15 mouse cellular contexts compared by ENCODE assay signal in genomic region chr10:79969124-79969568, GRCm38 (mm10). TPM values are rescaled to one million over a fixed set of nuclear protein-coding genes. Genes with fewer than 3 reads are reported as not detected.
DNase-seq lines count a peak whose midpoint lies in the region; ATAC-seq and TF ChIP-seq lines count a peak whose summit lies in the region.
"Had no signal": no experiment of that assay in that cellular context is flagged by ENCODE, and none has a peak within 500 bp of the region (broad histone marks: within the 10 kb centered on the region; RNA-seq: fewer than 3 reads in every experiment).

No protein-coding gene starts in this region.

- peak overlapping the region; percentile 26; the same call in 1 of the 2 replicates for H3K27ac ChIP-seq in hindbrain, postnatal 0 days
- no peak overlapping the region for H3K27ac ChIP-seq in hindbrain, embryonic 13.5 days
- H3K27ac ChIP-seq in liver, adult 2 months (replicated peaks; ENCODE audit: insufficient read depth, low read depth, low read length), result peak overlapping the region; percentile 42
- H3K27ac ChIP-seq: embryonic facial prominence, embryonic 12.5 days; macrophage had no signal

- H3K27me3 ChIP-seq in hindbrain, postnatal 0 days (ENCODE audit: insufficient read depth, low read length), result peaks cover 9% of the 10 kb centered on the region; the same call in 1 of the 2 replicates
- H3K27me3 ChIP-seq in hindbrain, embryonic 13.5 days, result peaks cover 57% of the 10 kb centered on the region
- H3K27me3 ChIP-seq in liver, adult 2 months (ENCODE audit: control insufficient read depth, insufficient read depth, low read length), result no peaks in the 10 kb centered on the region

- H3K79me2 ChIP-seq in liver, adult 2 months (ENCODE audit: control insufficient read depth, insufficient read depth, low read length), result no peaks in the 10 kb centered on the region

- TF ChIP-seq POLR2A in liver, adult 2 months (IDR thresholded peaks at IDR 0.05; ENCODE audit: extremely low read depth, insufficient read depth, low read length), result no peak

- peaks cover 35% of the 10 kb centered on the region for H3K36me3 ChIP-seq in hindbrain, postnatal 0 days (ENCODE audit: insufficient read depth, low read length)
- H3K36me3 ChIP-seq in hindbrain, embryonic 13.5 days, result peaks cover 50% of the 10 kb centered on the region
- H3K36me3 ChIP-seq in liver, adult 2 months (ENCODE audit: control insufficient read depth, insufficient read depth, low read length), result no peaks in the 10 kb centered on the region

- 0 out of 2 replicates have a peak, but pooled peaks have one; percentile 33 for ATAC-seq in hindbrain, postnatal 0 days
- no peak for ATAC-seq in hindbrain, embryonic 13.5 days (ENCODE audit: low FRiP score)
- ATAC-seq in inflammation-experienced regulatory T-cells, adult 6 months, result no peak

- no peaks in the 10 kb centered on the region for H3K9me3 ChIP-seq in hindbrain, postnatal 0 days (ENCODE audit: low read length)
- no peaks in the 10 kb centered on the region for H3K9me3 ChIP-seq in hindbrain, embryonic 13.5 days
- H3K9me3 ChIP-seq: embryonic facial prominence, embryonic 12.5 days; heart, embryonic 12.5 days; midbrain, embryonic 12.5 days had no signal

- WGBS in hindbrain, postnatal 0 days, result 12% methylated on average over 3 of the region's 3 CpGs
- WGBS in hindbrain, embryonic 13.5 days, result 12% methylated on average over 3 of the region's 3 CpGs
- WGBS in liver, adult 2 months, result 20% methylated on average over 3 of the region's 3 CpGs

- H3K4me1 ChIP-seq in hindbrain, postnatal 0 days (ENCODE audit: insufficient read depth, low read length), result peaks cover 10% of the 10 kb centered on the region
- H3K4me1 ChIP-seq in hindbrain, embryonic 13.5 days (replicated peaks), result peaks cover 10% of the 10 kb centered on the region
- H3K4me1 ChIP-seq in liver, adult 2 months (ENCODE audit: control insufficient read depth, insufficient read depth, low read length), result peaks cover 36% of the 10 kb centered on the region

- TF ChIP-seq CTCF in hindbrain, postnatal 0 days (IDR thresholded peaks at IDR 0.05; ENCODE audit: low read depth), result peak; percentile 43
- TF ChIP-seq CTCF in liver, adult 2 months (IDR thresholded peaks at IDR 0.05; ENCODE audit: low read depth, low read length), result no peak

- no peak overlapping the region for H3K4me3 ChIP-seq in hindbrain, postnatal 0 days (ENCODE audit: low read length)
- no peak overlapping the region for H3K4me3 ChIP-seq in hindbrain, embryonic 13.5 days
- no peak overlapping the region for H3K4me3 ChIP-seq in liver, adult 2 months (ENCODE audit: insufficient read depth, low read depth, low read length)
- H3K4me3 ChIP-seq: embryonic facial prominence, embryonic 12.5 days; heart, embryonic 12.5 days; midbrain, embryonic 12.5 days had no signal

- no peak overlapping the region for H3K9ac ChIP-seq in hindbrain, postnatal 0 days (replicated peaks; ENCODE audit: low read length)
- no peak overlapping the region for H3K9ac ChIP-seq in hindbrain, embryonic 13.5 days
- no peak overlapping the region for H3K9ac ChIP-seq in liver, adult 2 months (ENCODE audit: low read depth, low read length)
- H3K9ac ChIP-seq: embryonic facial prominence, embryonic 12.5 days; heart, embryonic 12.5 days; midbrain, embryonic 12.5 days had no signal

- peak; percentile 54 for DNase-seq in hindbrain, postnatal 0 days (ENCODE audit: low spot score)
- DNase-seq in liver, adult 2 months (ENCODE audit: extremely low read depth, low read depth, low spot score), result peak; percentile 71
- DNase-seq in liver (no peak), ZHBTc4 (ENCODE audit: low read depth, low spot score) (peak; percentile 44)
- peak; percentile 63 to 83 for DNase-seq in kidney, postnatal 36 days
- no peak for DNase-seq in embryo, embryonic 9.5 days (ENCODE audit: extremely low spot score)
- DNase-seq: adrenal gland, postnatal 36 days; heart, postnatal 4 days; right cerebral cortex, postnatal 14 days had no signal

- no peak overlapping the region for H3K4me2 ChIP-seq in hindbrain, postnatal 0 days (ENCODE audit: low read depth, low read length)
- H3K4me2 ChIP-seq in hindbrain, embryonic 13.5 days, result no peak overlapping the region
- H3K4me2 ChIP-seq: embryonic facial prominence, embryonic 12.5 days; heart, embryonic 12.5 days; midbrain, embryonic 12.5 days had no signal

RNA-seq across cellular contexts. Expression of gene Grin3b, which starts 1.4 kb away (rescaled TPM):
- total RNA-seq in hindbrain, postnatal 0 days (2014; rRNA removed), result 0.68 and 0.97 TPM in 2 replicates
- polyA plus RNA-seq in hindbrain, postnatal 0 days (2015; fragmentation: Nextera tagmentation; extraction: Ambion mirVana), result 0.20 and 0.51 TPM in 2 replicates
- polyA plus RNA-seq in hindbrain, embryonic 13.5 days (2015; fragmentation: Nextera tagmentation; extraction: Ambion mirVana), result 0.61 and 0.65 TPM in 2 replicates
- 0.18 TPM in 1 of 2 replicates, not detected in the other for total RNA-seq in liver, adult 2 months (2014; rRNA removed)
- polyA plus RNA-seq in liver, adult 2 months (2012; rRNA removed), result 0.45 TPM in 2 replicates
- polyA plus RNA-seq in inflammation-experienced regulatory T-cells, adult 6 months (2017; shearing (Covaris generic)), result under 1 TPM in 2 of 3 experiments, not detected in 1; 0.16 to 0.20 TPM
- total RNA-seq: adrenal gland, postnatal 36 days had no signal
- polyA plus RNA-seq: macrophage had no signal

RNA-seq across cellular contexts. Expression of gene Wdr18, which starts 9.2 kb away (rescaled TPM):
- 74.6 and 81.6 TPM in 2 replicates for total RNA-seq in hindbrain, postnatal 0 days (2014; rRNA removed)
- polyA plus RNA-seq in hindbrain, postnatal 0 days (2015; fragmentation: Nextera tagmentation; extraction: Ambion mirVana), result 109 TPM in 2 replicates
- 77.4 and 77.9 TPM in 2 replicates for polyA plus RNA-seq in hindbrain, embryonic 13.5 days (2015; fragmentation: Nextera tagmentation; extraction: Ambion mirVana)
- total RNA-seq in liver, adult 2 months (2014; rRNA removed), result 24.8 TPM in 2 replicates
- polyA plus RNA-seq in liver, adult 2 months (2012; rRNA removed), result 59.8 and 63.3 TPM in 2 replicates
- polyA plus RNA-seq in inflammation-experienced regulatory T-cells, adult 6 months (2017; shearing (Covaris generic)), result 10 to 100 TPM; 66.6 to 85.2 (median 74.2) TPM

RNA-seq across cellular contexts. Expression of gene Tmem259, which starts 15.0 kb away (rescaled TPM):
- total RNA-seq in hindbrain, postnatal 0 days (2014; rRNA removed), result 161 and 179 TPM in 2 replicates
- polyA plus RNA-seq in hindbrain, postnatal 0 days (2015; fragmentation: Nextera tagmentation; extraction: Ambion mirVana), result 25.6 and 27.1 TPM in 2 replicates
- polyA plus RNA-seq in hindbrain, embryonic 13.5 days (2015; fragmentation: Nextera tagmentation; extraction: Ambion mirVana), result 16.0 and 16.3 TPM in 2 replicates
- 35.7 and 51.7 TPM in 2 replicates for total RNA-seq in liver, adult 2 months (2014; rRNA removed)
- polyA plus RNA-seq in liver, adult 2 months (2012; rRNA removed), result 223 and 259 TPM in 2 replicates
- 1 to 10 TPM; 2.0 to 2.5 (median 2.0) TPM for polyA plus RNA-seq in inflammation-experienced regulatory T-cells, adult 6 months (2017; shearing (Covaris generic))

RNA-seq across cellular contexts. Expression of gene Cnn2, which starts 19.2 kb away (rescaled TPM):
- total RNA-seq in hindbrain, postnatal 0 days (2014; rRNA removed), result 17.2 and 17.9 TPM in 2 replicates
- polyA plus RNA-seq in hindbrain, postnatal 0 days (2015; fragmentation: Nextera tagmentation; extraction: Ambion mirVana), result 15.0 and 16.4 TPM in 2 replicates
- 43.7 and 53.1 TPM in 2 replicates for polyA plus RNA-seq in hindbrain, embryonic 13.5 days (2015; fragmentation: Nextera tagmentation; extraction: Ambion mirVana)
- total RNA-seq in liver, adult 2 months (2014; rRNA removed), result 5.2 and 6.4 TPM in 2 replicates
- polyA plus RNA-seq in liver, adult 2 months (2012; rRNA removed), result 6.9 and 9.8 TPM in 2 replicates
- polyA plus RNA-seq in inflammation-experienced regulatory T-cells, adult 6 months (2017; shearing (Covaris generic)), result 100 to 1,000 TPM; 672 to 989 (median 979) TPM

RNA-seq across cellular contexts. Expression of gene Abca7, which starts 27.1 kb away (rescaled TPM):
- total RNA-seq in hindbrain, postnatal 0 days (2014; rRNA removed), result 11.6 and 19.1 TPM in 2 replicates
- 2.3 and 2.4 TPM in 2 replicates for polyA plus RNA-seq in hindbrain, postnatal 0 days (2015; fragmentation: Nextera tagmentation; extraction: Ambion mirVana)
- 5.2 and 6.1 TPM in 2 replicates for polyA plus RNA-seq in hindbrain, embryonic 13.5 days (2015; fragmentation: Nextera tagmentation; extraction: Ambion mirVana)
- 1.4 and 1.9 TPM in 2 replicates for total RNA-seq in liver, adult 2 months (2014; rRNA removed)
- 3.2 and 3.4 TPM in 2 replicates for polyA plus RNA-seq in liver, adult 2 months (2012; rRNA removed)
- 10 to 100 TPM; 10.7 to 14.2 (median 13.3) TPM for polyA plus RNA-seq in inflammation-experienced regulatory T-cells, adult 6 months (2017; shearing (Covaris generic))

Comparison
In these comparisons a context has a peak if more than half of its experiments do, and no peak if none do; other contexts are left out.
1. DNase-seq: peak in hindbrain, postnatal 0 days (single experiment), liver, adult 2 months (single experiment), ZHBTc4 (single experiment) and kidney, postnatal 36 days (2 of 2); none in liver (single experiment) and embryo, embryonic 9.5 days (single experiment).